Mouse (Mus musculus) B cell, adult 2 months (primary cell): ENCODE results near the gene Calhm2.
"Not testable (repeated sequence)": the region's sequence is repeated elsewhere in the genome, so short reads cannot be mapped to it uniquely, and the experiment has no call there.

Source experiments
- DNase-seq, 2 experiments: peaks; one replicate each; pipeline ENCODE4 v3.0.0; 2022

Gene Calhm2

GRCm38 (mm10) chr19:47149854-47150253 is 11.8 kb upstream of the Calhm2 start:
- no peak for DNase-seq

- DNase-seq: peak; percentile 34 to 43
Observed at GRCm38 (mm10) chr19:47148267-47148847, 10.3 kb upstream of the Calhm2 start.

GRCm38 (mm10) chr19:47144154-47144553 is 6.1 kb upstream of the Calhm2 start, which contains the start of gene Calhm1:
TSS of gene Calhm1 (minus strand) at chr19:47144254.
- no peak for DNase-seq

GRCm38 (mm10) chr19:47142438-47142837 is 4.3 kb upstream of the Calhm2 start:
- no peak for DNase-seq

DNA sequence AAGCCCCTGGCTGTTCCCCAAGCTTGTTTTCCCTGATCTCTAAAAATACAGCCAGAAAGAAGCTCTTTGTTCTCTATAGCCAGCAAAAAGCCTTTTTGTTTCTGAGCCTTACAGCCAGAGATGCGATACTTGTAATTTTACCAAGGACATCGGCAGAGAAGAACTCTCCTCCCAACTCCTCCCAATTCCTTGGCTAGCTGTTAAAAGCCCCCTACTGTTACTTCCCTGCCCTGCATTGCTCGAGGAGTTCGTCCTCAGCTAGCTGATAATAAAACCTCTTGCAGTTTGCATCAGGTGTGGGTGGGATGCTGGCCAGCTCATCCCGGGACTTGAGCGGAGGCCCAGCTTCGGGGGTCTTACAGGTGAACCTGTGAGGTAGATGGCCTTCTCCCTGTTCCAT is 1.5 kb upstream of the Calhm2 start:
- DNase-seq: not testable (repeated sequence)

DNA sequence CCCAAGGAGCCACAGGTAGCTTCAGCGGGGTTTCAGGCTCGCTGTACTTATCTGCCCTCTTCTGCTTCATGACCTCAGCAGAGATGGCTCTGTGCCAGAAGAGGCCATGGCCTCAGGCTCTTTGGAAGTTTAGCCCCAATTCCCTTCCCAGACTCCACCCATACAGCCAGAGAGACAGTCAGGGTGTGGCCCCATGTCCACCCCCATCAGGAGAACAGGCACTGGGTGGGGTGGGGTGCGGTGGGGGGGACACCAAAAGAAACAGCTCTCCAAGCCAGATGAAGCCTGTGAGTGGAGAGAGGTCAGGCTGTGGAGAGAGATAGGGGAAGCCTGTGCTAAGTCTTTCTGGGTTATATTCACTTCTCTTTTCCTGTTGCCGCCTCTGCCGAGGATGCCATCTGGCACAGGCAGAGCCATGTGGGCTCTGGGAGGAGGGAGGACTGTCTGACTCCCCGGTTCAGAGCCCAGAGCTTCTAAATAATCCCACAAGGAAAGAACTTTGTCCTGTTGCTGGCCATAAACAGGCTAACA is 978 bp downstream of the Calhm2 start:
- peak; percentile 57 to 58 for DNase-seq

DNA sequence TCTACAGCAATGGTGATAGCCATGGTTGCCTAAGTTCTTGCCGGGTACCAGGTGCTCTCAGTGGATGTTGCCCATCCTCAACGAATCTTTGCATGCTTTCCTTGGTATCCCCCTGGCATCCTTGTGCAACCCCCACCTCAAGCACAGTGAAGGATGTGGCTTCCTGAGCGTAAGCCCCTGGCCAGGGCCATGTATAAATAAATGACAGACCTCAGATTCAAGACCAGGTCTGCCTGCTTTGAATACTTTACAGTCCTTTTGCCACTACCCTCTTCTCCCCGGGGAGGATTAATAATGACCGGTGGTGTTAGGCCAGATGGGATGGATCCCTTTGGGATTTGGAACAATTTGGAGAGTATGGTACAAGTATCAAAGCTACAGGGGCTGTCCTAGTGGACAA is 1.9 kb downstream of the Calhm2 start:
- no peak for DNase-seq

GRCm38 (mm10) chr19:47135568-47135967 is 2.5 kb downstream of the Calhm2 start:
- DNase-seq: peak in 1 of 2 experiments; percentile 18

GRCm38 (mm10) chr19:47133161-47133560 is 4.9 kb downstream of the Calhm2 start:
- peak; percentile 74 to 77 for DNase-seq

DNA sequence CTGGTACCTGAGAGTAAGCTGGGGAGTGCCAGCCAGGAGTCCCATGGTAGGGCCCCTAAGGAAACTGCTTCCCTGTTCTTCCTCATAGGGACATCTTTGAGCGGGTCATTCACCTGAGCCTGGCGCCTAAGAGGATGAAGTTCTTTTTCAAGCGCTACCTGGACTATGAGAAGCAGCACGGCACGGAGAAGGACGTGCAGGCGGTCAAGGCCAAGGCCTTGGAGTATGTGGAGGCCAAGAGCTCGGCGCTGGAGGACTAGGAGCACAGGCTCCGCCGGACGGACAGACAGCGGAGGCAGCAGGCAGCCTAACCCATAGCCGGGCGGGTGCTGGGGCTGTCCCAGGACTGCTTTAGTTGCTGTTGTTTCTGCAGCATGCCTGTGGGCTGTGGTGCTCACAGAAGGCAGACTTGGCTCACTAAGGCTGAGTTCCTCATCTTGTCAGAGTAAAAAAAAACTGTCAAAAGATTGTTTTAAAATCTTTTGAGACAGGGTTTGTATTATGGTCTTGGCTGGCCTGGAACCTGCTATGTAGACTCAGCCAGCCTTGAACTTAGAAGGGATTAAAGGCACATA is 7.5 kb downstream of the Calhm2 start:
- DNase-seq: peak in 1 of 2 experiments; percentile 36

- no peak for DNase-seq
Observed at GRCm38 (mm10) chr19:47128835-47129234, 9.3 kb downstream of the Calhm2 start.

DNA sequence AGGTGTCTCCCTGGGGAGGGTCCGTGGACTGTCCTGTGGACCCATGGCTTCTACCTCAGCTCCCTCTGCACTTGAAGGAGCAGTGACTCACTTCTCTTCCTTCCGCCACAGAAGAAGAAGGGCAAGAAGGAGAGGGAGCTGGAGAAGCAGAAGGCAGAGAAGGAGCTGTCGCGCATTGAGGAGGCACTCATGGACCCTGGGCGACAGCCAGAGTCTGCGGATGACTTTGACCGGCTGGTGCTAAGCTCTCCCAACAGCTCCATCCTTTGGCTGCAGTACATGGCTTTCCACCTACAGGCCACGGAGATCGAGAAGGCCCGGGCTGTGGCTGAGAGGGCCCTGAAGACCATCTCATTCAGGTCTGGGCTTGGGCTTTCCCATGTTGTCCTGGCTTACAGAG is 9.9 kb downstream of the Calhm2 start:
- no peak for DNase-seq

DNA sequence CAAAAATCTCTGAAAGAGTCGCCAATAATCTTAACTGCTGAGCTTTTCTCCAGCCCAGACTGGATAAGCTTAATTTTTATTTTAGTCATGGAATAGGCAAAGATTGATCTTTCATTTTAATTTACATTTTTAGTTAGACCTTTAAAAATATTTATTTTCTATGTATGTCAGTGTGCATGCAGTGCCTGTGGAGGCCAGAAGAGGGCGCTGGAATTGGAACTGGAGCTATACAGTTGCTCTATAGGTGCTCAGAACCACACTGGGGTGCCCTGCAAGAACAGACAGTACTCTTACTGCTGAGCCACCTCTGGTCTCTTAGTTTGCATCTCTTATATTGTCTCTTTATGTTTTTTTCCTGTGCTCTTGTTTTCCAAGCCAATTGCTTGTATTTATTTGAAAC is 15.3 kb downstream of the Calhm2 start:
- DNase-seq: peak; percentile 73 to 77

DNA sequence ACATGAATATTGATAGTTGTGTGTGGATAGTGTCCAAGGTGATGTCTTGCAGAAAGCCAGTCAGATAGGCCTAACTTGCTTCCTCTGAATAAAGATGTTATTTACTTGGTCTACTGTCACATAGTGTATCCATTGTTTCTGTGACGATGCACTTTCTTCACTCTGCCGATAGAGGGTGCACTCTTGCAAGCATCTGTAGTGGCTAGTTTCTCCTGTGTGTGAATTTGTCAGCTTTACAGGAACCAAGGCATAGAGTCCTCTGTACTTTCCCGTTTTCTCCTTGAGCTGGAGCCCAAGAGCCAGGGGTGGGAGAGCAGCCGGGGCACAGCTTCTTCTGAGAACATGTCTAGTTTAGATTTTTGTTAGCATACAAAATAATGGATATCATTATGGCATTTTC is 17.0 kb downstream of the Calhm2 start:
- peak; percentile 50 to 52 for DNase-seq

DNA sequence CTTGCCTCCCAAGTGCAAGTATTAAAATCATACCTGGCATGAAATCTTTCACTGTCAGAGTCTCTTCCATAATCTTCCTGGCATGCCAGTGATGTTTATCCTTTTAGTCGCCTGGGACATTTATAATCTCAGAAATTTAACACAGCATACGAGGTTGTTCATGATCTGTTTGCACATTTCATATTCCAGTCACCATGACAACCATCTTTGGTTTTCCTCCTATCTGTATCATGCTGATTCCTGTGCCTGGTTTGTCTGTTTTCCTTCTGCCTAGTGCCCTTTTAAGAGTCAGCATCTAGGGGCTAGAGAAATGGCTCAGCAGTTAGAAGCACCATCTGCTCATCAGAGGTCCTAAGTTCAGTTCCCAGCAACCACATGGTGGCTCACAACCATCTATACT is 19.5 kb downstream of the Calhm2 start:
- DNase-seq: no peak

DNA sequence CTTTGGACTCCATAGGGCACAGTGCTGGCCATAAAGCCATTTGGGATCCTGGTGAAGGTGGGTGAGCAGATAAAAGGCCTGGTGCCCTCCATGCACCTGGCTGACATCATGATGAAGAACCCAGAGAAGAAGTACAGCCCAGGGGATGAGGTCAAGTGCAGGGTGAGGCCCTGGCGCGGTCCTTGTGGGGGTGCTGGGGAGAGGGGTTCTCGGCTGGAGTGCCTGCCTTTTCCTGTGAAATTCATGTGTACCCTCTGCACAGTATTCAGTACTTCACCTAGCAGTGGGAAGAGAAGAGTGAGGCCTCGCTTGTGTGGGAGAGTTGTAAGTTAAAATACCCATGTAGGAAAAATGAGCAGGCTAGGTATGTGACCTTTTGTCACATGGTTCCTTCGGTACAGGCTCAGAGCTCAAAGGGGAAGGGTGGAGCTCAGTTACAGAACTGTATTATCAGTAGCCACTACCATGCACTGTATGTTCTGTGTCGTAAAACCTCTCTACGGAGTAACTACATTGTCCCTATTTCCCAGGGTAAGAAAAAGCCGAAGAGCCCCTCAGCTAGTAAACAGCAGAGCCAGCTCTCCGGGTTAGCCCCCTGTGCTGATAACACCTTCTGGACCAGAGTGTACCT is 33.3 kb downstream of the Calhm2 start:
- DNase-seq: no peak

GRCm38 (mm10) chr19:47101080-47101479 is 37.0 kb downstream of the Calhm2 start:
- DNase-seq: no peak

DNA sequence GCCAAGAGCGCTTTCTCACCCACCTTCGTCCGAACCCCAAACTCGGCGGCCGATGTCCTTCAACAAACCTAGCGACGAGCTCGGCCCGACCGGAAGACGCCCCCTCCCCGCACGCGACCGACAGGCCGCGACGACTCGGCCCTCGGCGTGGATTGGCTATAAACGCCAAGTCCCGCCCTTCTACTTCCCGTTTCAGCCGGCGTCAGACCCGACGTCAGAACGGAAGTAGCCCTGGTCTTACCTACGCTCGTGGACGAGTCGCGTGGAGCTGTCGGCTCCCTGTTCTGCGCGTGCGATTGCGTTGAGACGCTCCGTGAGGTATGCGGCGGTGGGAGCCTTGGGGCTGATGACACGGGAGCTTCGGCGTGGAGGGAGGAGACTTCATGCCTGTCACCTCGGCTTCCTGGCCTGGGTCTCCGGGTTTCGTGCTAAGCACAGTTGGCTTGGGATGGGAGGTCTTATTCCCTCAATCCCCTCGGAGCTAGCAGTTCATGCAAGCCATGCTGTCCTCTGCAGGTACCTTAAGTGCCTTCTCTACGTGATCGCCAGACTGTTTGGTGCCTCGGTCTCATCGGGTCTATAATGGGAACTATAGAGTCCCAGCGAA is 47.4 kb downstream of the Calhm2 start, which contains the start of the genes Usmg5 and Pdcd11:
TSS of gene Usmg5 (minus strand) at position 98 of the 607 bp plus-strand sequence.
TSS of gene Pdcd11 (plus strand) at position 219 of the 607 bp plus-strand sequence.
- peak; percentile 93 to 94 for DNase-seq

DNA sequence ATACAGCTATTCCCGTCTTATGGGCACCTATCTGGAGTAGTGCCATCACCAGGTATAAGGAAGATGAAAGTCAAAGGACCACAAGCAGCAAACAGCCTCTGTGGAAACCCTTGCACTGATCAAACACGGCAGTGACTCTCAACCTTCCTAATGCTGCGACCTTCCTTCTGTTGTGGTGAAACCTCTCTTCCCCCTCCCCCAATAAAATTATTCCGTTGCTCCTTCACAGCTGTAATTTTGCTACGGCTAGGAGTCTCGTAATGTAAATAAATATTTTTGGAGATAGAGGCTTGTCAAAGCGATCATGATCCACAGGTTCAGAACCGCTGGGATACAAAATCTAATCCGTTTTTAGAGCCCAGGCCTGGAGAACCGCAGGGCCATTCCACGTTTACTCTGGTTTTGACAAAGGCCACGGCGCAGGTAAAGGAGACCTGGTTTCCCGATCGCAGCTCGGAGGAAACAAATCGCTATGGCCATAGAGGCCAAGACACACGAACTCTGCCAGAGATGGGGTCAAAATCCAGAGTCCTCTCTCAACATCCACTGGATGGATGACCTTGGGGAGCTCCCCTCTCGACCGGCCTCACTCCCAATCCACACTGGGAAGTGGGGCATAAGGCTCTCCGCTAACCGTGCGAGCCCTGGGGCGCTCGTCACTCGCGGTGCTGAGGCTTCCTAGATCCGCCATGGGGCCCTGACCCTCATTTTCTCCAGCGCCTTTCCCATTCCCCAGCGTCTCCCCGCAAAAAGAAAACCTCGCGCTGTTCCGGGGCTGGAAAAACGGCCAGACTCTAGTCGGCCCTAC is 48.2 kb downstream of the Calhm2 start:
- no peak for DNase-seq

DNA sequence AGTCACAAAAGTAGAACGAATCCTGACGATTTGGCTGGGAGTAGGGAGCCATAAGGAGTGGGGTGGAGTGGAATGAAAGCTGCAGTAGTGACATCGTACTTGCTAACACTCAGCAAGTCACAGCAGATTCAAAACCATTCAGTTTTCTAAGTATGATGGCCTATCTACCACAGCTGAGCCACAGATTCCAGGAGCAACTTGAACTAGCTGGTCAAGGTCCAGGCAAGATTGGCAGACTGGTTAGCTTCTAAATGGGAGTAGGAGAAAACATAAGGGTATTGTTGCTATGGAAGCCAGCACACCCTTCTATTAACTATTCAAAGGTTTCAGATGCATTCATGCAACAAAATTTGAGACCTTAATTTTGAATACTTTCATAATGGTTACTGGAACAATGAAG is 49.9 kb downstream of the Calhm2 start:
- no peak for DNase-seq

DNA sequence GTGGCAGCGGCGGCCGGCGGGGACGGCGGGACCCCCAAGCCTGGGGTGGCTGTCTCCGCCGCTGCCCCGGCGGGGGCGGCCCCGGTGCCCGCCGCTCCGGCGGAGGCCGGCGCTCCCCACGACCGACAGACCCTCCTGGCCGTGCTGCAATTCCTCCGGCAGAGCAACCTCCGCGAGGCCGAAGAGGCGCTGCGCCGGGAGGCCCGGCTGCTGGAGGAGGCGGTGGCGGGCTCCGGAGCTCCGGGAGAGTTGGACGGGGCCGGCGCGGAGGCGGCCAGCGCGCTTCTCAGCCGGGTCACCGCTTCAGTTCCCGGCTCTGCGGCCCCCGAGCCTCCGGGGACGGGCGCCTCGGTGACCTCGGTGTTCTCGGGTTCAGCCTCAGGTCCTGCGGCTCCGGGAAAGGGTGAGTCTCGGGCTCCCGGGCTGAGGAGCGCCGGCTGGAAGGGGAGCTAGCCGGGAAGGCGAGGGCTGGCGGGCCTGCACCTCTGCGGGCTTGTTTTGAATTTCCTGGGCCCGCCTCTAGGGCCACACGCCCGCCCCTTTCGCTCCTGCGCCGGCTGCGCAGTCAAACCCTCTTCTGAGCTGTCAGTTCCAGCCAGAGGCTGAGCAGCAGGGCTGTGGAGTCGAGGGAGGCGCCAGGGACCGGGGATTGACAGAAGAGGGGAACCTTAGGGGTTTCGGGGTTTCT is 70.0 kb downstream of the Calhm2 start:
- peak; percentile 86 for DNase-seq
